Mouse (Mus musculus): Measurements from ENCODE around the gene Slc39a11.

The Slc39a11 gene

DNA sequence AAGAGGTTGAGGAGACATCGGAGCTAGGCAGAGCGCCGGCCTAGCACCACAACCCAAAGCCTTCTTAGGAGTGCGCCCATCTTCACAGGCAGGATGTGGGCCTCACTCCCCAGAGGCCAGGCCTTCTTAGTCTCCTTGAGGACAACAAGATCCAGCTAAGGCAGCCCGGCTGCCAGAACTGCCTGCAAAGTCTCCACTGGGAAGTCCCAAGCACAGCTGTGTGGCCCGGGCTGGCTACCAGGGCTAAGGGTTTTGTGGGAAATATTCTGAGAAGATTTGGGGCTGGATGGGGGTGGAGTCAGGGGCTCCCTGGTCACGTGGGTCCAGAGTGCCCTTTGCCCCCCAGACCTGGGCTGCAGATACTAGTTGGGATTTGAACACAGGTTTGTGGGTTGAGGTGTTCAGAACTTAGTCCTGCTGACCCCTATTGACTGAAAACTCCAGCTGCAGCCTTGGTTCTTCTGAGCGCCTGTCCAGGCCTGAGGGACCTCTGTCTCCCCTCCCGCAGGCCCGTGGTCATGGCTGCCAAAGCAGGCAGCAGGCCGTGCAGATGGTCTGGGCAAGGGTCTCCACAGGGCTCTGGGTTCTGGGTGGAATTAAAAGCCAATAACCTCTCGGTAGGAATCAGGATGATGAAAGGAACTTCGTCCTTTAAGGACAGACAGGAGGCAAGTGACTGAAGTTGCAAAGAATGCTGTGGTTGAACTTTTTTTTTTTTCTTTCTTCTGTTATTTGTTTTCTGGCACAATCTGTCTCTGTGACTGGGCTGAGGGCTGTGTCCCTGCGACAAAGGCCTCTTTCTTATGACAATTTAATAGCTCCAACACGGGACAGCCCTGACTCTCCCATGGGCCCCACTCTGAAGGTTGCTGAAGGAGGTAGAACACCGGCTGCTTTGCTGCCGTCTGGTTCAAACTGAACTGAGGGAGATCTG, 357.8 kb downstream of the Slc39a11 start:
- DNase-seq (ENCODE audit: low spot score), result no peak

GRCm38 (mm10) chr11:113290911-113291310, 359.0 kb downstream of the Slc39a11 start:
- DNase-seq (ENCODE audit: low spot score), result no peak

GRCm38 (mm10) chr11:113284951-113285741, 364.7 kb downstream of the Slc39a11 start:
- no peak for DNase-seq (ENCODE audit: low spot score)

DNA sequence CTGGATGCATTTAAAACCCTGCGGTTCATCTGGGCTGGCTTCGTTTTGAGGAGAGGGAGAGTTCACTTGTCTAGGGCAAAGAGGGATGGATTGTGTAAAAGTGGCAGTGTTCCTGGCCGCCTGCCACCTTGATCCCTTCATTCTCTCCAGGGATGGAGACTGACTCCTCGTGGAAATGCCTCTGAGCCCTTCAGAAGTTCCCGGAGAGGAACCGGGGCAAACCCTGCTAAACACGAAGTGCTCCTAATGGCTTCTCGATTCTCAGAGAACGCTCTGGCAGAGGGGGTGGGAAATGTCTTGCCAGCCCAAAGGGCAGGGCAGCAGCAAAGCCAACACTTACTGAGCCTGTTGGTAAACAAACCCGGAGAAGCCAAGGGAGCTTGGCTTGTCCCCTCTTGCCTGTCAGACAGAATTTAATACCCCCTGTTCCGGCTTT, 366.5 kb downstream of the Slc39a11 start:
- peak; percentile 46 for DNase-seq (ENCODE audit: low spot score)

DNA sequence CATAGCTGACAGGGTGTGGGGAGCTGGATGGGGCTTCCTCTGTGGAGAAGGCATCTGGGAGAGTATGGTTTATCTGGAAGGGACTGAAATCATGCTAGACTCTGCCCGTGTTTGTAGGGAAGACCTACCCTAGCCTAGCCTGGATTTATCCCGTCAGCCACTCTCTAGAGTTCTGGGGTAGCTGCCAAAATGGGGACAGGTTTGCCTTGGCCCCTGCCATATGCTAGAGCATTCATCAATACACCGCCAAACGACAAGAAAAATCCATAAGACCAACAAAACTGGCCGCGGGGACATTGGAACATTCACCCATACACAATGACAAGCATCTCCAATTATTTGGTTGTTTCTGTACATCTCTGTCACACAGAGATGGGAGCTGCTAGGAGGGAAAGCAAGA, 371.6 kb downstream of the Slc39a11 start:
- no peak for DNase-seq (ENCODE audit: low spot score)

DNA sequence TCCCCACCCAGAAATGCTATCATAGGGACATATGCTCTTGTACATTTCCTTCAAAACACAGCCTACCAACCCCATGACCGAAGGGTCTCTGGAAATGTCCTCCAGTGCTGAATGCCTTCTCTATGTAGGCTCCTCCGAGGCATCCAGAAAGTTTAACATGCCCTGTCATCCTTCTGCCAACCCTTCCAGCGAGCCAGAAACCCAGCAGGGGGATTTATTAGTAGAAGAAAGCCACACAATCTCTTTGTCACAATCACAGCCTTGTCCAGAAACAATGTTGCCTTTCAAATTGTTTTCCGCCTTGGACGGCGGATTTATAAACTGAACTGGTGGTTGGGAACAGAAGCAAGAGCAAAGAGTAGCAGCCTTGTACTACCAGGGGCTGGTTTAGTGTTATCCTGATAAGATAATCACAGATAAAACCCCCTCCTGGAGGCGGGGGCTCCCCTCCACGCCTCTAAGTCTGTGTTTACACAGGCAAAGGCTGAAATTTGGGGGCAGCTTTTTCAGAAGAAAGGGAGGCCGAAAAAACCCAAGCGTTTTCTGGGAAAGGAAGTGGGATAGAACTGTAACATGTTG, 372.8 kb downstream of the Slc39a11 start:
- no peak for DNase-seq (ENCODE audit: low spot score)

DNA sequence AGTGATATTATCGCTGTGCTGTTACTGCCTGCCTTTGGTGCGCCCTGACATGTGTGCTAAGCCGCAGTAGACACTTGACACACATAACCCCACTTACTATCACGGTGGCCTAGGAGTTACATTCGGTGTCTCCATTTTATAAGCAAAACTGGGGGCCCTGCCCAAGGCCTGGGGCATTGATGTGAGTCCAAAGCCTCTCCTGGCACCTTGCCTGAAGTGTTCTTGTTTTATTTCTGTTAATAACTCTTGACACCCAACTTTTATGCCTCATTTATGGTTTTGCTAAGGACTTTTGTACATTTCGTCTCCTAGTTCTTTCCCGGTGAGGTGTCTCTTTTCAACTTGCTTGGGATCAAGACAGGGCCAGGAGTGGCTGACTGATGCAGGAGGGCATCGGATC, 373.4 kb downstream of the Slc39a11 start:
- no peak for DNase-seq (ENCODE audit: low spot score)

DNA sequence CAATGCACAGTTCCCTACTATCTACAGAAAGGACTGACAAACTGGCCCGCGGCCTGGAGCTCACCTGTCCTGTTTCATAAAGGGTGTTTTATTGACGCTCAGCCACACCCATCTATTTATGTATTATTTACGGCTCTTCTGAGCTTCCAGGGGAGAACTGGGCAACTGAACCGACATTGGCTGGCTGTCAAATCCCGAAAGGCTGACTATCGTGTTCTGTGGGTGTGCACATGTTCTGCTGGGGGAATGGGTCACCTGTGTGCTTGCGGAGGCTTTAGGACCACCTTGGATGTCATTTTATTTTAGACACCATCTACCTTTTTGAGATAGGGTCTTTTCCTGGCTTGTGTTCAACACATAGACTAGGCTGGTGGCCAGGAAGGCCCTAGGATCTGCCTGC, 375.8 kb downstream of the Slc39a11 start:
- no peak for DNase-seq (ENCODE audit: low spot score)

GRCm38 (mm10) chr11:113271857-113272256, 378.0 kb downstream of the Slc39a11 start:
- no peak for DNase-seq (ENCODE audit: low spot score)

DNA sequence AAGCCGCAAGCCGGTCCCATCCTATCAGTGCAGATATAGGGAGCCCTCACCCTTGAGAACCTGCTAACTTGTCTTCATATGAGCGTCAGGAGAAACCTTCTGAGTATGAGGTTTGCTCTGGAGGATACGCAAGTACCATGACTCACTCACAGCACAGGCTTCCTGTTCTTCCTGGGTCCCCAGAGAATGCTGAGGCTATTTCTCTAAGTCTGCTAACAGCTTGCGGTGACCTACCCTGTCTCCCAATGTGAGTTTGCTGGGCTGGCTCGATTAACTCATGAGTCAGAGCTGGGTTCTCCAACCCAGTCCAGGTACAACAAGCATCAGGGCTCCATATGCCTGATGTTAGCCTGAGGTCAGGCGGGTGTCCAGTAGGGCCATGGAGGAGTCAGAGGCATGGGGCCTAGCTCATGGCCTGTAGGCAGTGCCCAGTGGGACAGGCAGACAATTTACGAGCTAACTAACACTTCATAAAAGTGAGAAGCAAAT, 381.0 kb downstream of the Slc39a11 start:
- DNase-seq (ENCODE audit: low spot score), result no peak

DNA sequence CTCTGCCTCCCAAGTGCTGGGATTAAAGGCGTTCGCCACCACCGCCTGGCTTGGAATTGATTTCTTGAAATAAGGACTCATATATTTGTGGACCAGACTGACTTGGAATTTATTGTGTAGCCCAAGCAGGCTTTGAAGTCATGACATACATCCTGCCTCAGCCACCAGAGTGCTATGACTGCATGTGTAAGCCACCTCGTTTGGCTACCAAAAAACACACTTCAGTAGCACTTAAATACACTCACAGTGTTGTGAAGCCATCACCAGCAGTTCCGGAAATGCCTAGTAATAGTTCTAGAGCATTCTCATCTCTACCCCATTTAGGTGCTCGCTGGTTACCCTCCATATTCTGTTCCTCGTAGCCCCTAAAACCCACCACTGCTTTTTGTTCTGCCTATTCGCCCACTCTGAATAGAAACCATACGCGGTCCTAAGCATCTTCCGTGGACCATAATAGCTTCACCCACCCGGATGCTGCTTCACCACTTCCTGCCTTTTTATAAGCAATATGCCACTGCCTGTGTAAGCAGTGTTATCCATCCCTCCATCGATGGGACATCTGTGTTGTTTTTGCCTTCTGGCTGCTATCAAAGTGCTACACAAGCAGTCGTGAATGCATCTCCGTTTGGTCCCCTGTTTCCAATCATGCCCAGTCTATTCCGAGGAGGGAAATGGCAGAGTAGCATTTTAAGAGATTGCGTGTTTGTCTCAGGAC, 382.2 kb downstream of the Slc39a11 start:
- DNase-seq (ENCODE audit: low spot score), result no peak

- no peak for DNase-seq (ENCODE audit: low spot score)
Observed at GRCm38 (mm10) chr11:113266706-113267105, 383.2 kb downstream of the Slc39a11 start.

- no peak for DNase-seq (ENCODE audit: low spot score)
Observed at GRCm38 (mm10) chr11:113265567-113265966, 384.3 kb downstream of the Slc39a11 start.

- no peak for DNase-seq (ENCODE audit: low spot score)
Observed at GRCm38 (mm10) chr11:113263971-113264370, 385.9 kb downstream of the Slc39a11 start.

- DNase-seq (ENCODE audit: low spot score), result no peak
Observed at GRCm38 (mm10) chr11:113262062-113262461, 387.8 kb downstream of the Slc39a11 start.

GRCm38 (mm10) chr11:113261421-113261820, 388.5 kb downstream of the Slc39a11 start:
- no peak for DNase-seq (ENCODE audit: low spot score)

DNA sequence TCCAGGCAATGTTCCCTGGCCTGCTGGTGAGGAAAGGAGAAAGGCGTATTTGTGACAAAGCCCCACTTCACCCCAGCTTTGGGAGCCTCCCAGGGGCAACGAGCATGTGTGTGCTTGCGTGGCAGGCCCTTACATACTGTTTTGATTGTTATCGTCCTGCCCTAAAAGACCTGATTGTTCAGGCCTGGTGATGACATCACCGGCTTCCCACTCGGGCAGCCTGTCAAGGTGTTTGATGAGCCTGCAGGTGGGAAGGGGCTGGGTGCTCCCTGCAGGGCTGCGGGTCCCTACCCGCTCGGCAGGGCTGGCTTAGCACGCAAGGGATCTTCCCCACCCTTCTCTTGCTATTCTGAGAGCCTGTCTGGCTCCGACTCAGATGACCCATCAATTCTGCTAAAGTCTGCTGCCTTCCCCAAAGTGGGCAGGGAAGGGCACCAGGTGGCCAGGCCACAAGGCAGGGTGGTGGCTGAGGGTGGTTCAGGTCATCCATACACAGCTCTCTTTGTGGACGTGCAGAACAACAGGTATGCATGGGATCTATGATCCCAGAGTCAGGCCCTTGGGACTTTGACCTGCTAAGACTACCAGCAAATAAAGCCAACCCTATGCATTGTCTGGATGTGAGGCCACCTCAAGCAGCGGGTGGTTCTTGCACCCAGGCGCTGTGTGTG, 390.0 kb downstream of the Slc39a11 start:
- no peak for DNase-seq (ENCODE audit: low spot score)

DNA sequence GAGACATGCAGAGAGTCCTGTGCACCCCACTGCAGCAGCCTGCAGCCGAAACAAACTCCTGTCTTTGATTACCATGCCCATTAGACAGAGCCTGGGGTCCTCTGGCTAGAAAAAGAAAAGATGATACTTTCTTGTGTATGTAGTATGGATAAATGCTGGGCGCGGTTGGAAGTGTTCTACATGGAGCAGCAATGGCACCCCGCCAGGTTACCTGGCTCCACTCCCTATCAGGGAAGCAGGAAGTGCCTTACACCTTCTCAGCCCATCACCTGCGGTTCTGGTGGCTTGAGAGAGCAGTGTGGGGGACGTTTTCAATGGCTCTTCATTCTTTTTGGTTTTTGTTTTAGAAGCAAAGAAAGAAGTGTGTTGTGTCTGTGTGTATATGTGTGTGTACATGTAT, 391.9 kb downstream of the Slc39a11 start:
- peak; percentile 21 for DNase-seq (ENCODE audit: low spot score)

GRCm38 (mm10) chr11:113254653-113255052, 395.2 kb downstream of the Slc39a11 start:
- DNase-seq (ENCODE audit: low spot score), result no peak

DNA sequence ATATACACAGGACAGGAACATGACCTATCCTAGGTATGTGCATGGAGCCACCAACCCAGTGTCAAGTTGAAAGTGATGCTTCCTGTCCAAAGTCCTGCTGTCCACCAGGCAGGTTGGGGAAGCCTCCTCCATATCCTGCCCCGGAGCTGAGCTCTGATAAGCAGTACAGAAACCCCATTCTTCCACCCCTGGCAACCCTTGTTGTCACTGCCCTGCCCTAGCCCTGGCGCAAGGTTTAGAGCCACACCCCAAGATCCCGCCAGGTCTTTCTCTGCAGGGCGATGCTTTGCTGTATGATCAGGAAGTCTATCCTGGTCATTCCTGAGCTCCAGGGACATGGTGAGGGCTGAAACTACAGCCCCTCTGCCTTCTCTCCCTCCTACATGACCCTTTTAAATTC, 396.7 kb downstream of the Slc39a11 start:
- no peak for DNase-seq (ENCODE audit: low spot score)

GRCm38 (mm10) chr11:113251172-113251571, 398.7 kb downstream of the Slc39a11 start:
- no peak for DNase-seq (ENCODE audit: low spot score)

Data from ovary, postnatal 36 days (tissue).